Mouse (Mus musculus): Measurements from ENCODE around the gene Pttg1ip.

Gene Pttg1ip

GRCm38 (mm10) chr10:77606855-77607254 is 25.3 kb downstream of the Pttg1ip start:
- no peak for DNase-seq (ENCODE audit: low spot score in 2 of 2)

GRCm38 (mm10) chr10:77607441-77607840 is 25.9 kb downstream of the Pttg1ip start:
- DNase-seq (ENCODE audit: low spot score in 2 of 2), result no peak

- DNase-seq (ENCODE audit: low spot score in 2 of 2), result no peak
Observed at GRCm38 (mm10) chr10:77608589-77608988, 27.1 kb downstream of the Pttg1ip start.

- no peak for DNase-seq (ENCODE audit: low spot score in 2 of 2)
Observed at GRCm38 (mm10) chr10:77610221-77610961, 28.9 kb downstream of the Pttg1ip start.

GRCm38 (mm10) chr10:77613409-77613808 is 31.9 kb downstream of the Pttg1ip start:
- DNase-seq (ENCODE audit: low spot score in 2 of 2), result peak; percentile 84 to 92

GRCm38 (mm10) chr10:77615647-77616046 is 34.1 kb downstream of the Pttg1ip start:
- no peak for DNase-seq (ENCODE audit: low spot score in 2 of 2)

- DNase-seq (ENCODE audit: low spot score in 2 of 2), result no peak
Observed at GRCm38 (mm10) chr10:77616166-77616565, 34.6 kb downstream of the Pttg1ip start.

GRCm38 (mm10) chr10:77616926-77617325 is 35.4 kb downstream of the Pttg1ip start:
- DNase-seq (ENCODE audit: low spot score in 2 of 2), result no peak

GRCm38 (mm10) chr10:77621546-77621945 is 40.0 kb downstream of the Pttg1ip start:
- no peak for DNase-seq (ENCODE audit: low spot score in 2 of 2)

GRCm38 (mm10) chr10:77622055-77622988 is 40.8 kb downstream of the Pttg1ip start, which contains the start of gene Ube2g2:
Gene Ube2g2 (plus strand): TSS chr10:77622275.
- peak; percentile 93 for DNase-seq (ENCODE audit: low spot score in 2 of 2)

- DNase-seq (ENCODE audit: low spot score in 2 of 2), result peak; percentile 59 to 72
Observed at GRCm38 (mm10) chr10:77623069-77623492, 41.6 kb downstream of the Pttg1ip start.

- no peak for DNase-seq (ENCODE audit: low spot score in 2 of 2)
Observed at GRCm38 (mm10) chr10:77623639-77624400, 42.3 kb downstream of the Pttg1ip start.

- DNase-seq (ENCODE audit: low spot score in 2 of 2), result peak; percentile 73 to 77
Observed at GRCm38 (mm10) chr10:77624570-77624995, 43.1 kb downstream of the Pttg1ip start.

- DNase-seq (ENCODE audit: low spot score in 2 of 2), result no peak
Observed at GRCm38 (mm10) chr10:77626036-77626435, 44.5 kb downstream of the Pttg1ip start.

- DNase-seq (ENCODE audit: low spot score in 2 of 2), result no peak
Observed at GRCm38 (mm10) chr10:77626591-77626990, 45.1 kb downstream of the Pttg1ip start.

GRCm38 (mm10) chr10:77627497-77627896 is 46.0 kb downstream of the Pttg1ip start:
- peak; percentile 63 to 80 for DNase-seq (ENCODE audit: low spot score in 2 of 2)

- no peak for DNase-seq (ENCODE audit: low spot score in 2 of 2)
Observed at GRCm38 (mm10) chr10:77629163-77629562, 47.6 kb downstream of the Pttg1ip start.

GRCm38 (mm10) chr10:77629970-77630369 is 48.5 kb downstream of the Pttg1ip start:
- no peak for DNase-seq (ENCODE audit: low spot score in 2 of 2)

GRCm38 (mm10) chr10:77634016-77634415 is 52.5 kb downstream of the Pttg1ip start:
- no peak for DNase-seq (ENCODE audit: low spot score in 2 of 2)

- DNase-seq (ENCODE audit: low spot score in 2 of 2), result peak; percentile 37 to 64
Observed at GRCm38 (mm10) chr10:77634452-77635231, 53.1 kb downstream of the Pttg1ip start.
